Mouse (Mus musculus): ENCODE results near the gene Tas1r1. TPM values are rescaled to one million over a fixed set of nuclear protein-coding genes. Genes with fewer than 3 reads are reported as not detected.
A peak's percentile ranks its signal among the peaks of the same experiment; 100 is the strongest.

Tas1r1 gene
- polyA plus RNA-seq, 1 experiment from 2014 or later, result 0.67 TPM

- 66% methylated on average over 17 of the region's 17 CpGs for WGBS
- Histone ChIP-seq H3K36me3 (ENCODE audit: control insufficient read depth, insufficient read depth, low read length) (no peaks in the 10 kb centered on the region; the same call in 1 of the 2 replicates), H3K27ac (ENCODE audit: low read depth, low read length) (no peak overlapping the region), H3K4me1 (replicated peaks; ENCODE audit: control insufficient read depth, insufficient read depth, low read length) (peaks cover 2% of the 10 kb centered on the region; the same call in 1 of the 2 replicates), H3K9ac (ENCODE audit: low read length) (no peak overlapping the region), H3K4me3 (ENCODE audit: low read depth, low read length) (no peak overlapping the region), H3K9me3 (ENCODE audit: control insufficient read depth, low read length) (no peaks in the 10 kb centered on the region), H3K4me2 (ENCODE audit: low read depth, low read length, severe bottlenecking) (no peak overlapping the region), H3K27me3 (ENCODE audit: control insufficient read depth, insufficient read depth, low read length) (no peaks in the 10 kb centered on the region)
- ATAC-seq (replicated peaks; ENCODE audit: low FRiP score) (no peak), DNase-seq (ENCODE audit: low spot score) (no peak)
Observed at GRCm38 (mm10) chr4:151983043-151983442, 55.3 kb downstream of the Tas1r1 start.

- no peaks in the 10 kb centered on the region; the same call in 1 of the 2 replicates for H3K36me3 ChIP-seq (ENCODE audit: control insufficient read depth, insufficient read depth, low read length)
- H3K4me1 ChIP-seq (replicated peaks; ENCODE audit: control insufficient read depth, insufficient read depth, low read length), result no peaks in the 10 kb centered on the region
- H3K4me2 ChIP-seq (ENCODE audit: low read depth, low read length, severe bottlenecking), result no peak overlapping the region
- no peak overlapping the region for H3K4me3 ChIP-seq (ENCODE audit: low read depth, low read length)
- WGBS, result 15% methylated on average over 5 of the region's 5 CpGs
- DNase-seq (ENCODE audit: low spot score) (peak; percentile 89), ATAC-seq (replicated peaks; ENCODE audit: low FRiP score) (peak; percentile 61)
- H3K27ac ChIP-seq (ENCODE audit: low read depth, low read length), result no peak overlapping the region
- no peaks in the 10 kb centered on the region for H3K9me3 ChIP-seq (ENCODE audit: control insufficient read depth, low read length)
- no peak overlapping the region for H3K9ac ChIP-seq (ENCODE audit: low read length)
- H3K27me3 ChIP-seq (ENCODE audit: control insufficient read depth, insufficient read depth, low read length), result no peaks in the 10 kb centered on the region
Observed at GRCm38 (mm10) chr4:151981363-151981762, 57.0 kb downstream of the Tas1r1 start.

GRCm38 (mm10) chr4:151980699-151981098 lies 57.7 kb downstream of the Tas1r1 start:
- ATAC-seq (replicated peaks; ENCODE audit: low FRiP score) (no peak), DNase-seq (ENCODE audit: low spot score) (no peak)
- Histone ChIP-seq H3K9ac (ENCODE audit: low read length) (no peak overlapping the region), H3K9me3 (ENCODE audit: control insufficient read depth, low read length) (no peaks in the 10 kb centered on the region), H3K4me1 (replicated peaks; ENCODE audit: control insufficient read depth, insufficient read depth, low read length) (no peaks in the 10 kb centered on the region), H3K4me3 (ENCODE audit: low read depth, low read length) (no peak overlapping the region), H3K27me3 (ENCODE audit: control insufficient read depth, insufficient read depth, low read length) (no peaks in the 10 kb centered on the region), H3K4me2 (ENCODE audit: low read depth, low read length, severe bottlenecking) (no peak overlapping the region), H3K27ac (ENCODE audit: low read depth, low read length) (no peak overlapping the region), H3K36me3 (ENCODE audit: control insufficient read depth, insufficient read depth, low read length) (no peaks in the 10 kb centered on the region; the same call in 1 of the 2 replicates)
- WGBS, result 84% methylated on average over 8 of the region's 8 CpGs

Other genes starting within 250 kb of the Tas1r1 start
- 140 and 142 TPM in 2 replicates for gene Camta1, start 176.7 kb downstream of the Tas1r1 start, polyA plus RNA-seq (2014; fragmentation: Nextera tagmentation; extraction: Ambion mirVana)
- gene Dnajc11, start 104.9 kb downstream of the Tas1r1 start, polyA plus RNA-seq (2014; fragmentation: Nextera tagmentation; extraction: Ambion mirVana), result 94.4 and 96.9 TPM in 2 replicates
- 25.1 and 28.9 TPM in 2 replicates for gene Thap3, start 49.6 kb downstream of the Tas1r1 start, polyA plus RNA-seq (2014; fragmentation: Nextera tagmentation; extraction: Ambion mirVana)
- gene Phf13, start 42.3 kb downstream of the Tas1r1 start, polyA plus RNA-seq (2014; fragmentation: Nextera tagmentation; extraction: Ambion mirVana), result 27.0 and 28.6 TPM in 2 replicates
- 3.9 and 5.3 TPM in 2 replicates for gene Klhl21, start 29.8 kb downstream of the Tas1r1 start, polyA plus RNA-seq (2014; fragmentation: Nextera tagmentation; extraction: Ambion mirVana)
- gene Zbtb48, start 10.9 kb downstream of the Tas1r1 start, polyA plus RNA-seq (2014; fragmentation: Nextera tagmentation; extraction: Ambion mirVana), result 20.7 and 26.7 TPM in 2 replicates
- 41.0 and 41.9 TPM in 2 replicates for gene Nol9, start 753 bp upstream of the Tas1r1 start, polyA plus RNA-seq (2014; fragmentation: Nextera tagmentation; extraction: Ambion mirVana)
- gene Plekhg5, start 33.9 kb upstream of the Tas1r1 start, polyA plus RNA-seq (2014; fragmentation: Nextera tagmentation; extraction: Ambion mirVana), result 8.0 and 8.2 TPM in 2 replicates
- gene Tnfrsf25, start 77.4 kb upstream of the Tas1r1 start, polyA plus RNA-seq (2014; fragmentation: Nextera tagmentation; extraction: Ambion mirVana), result 0.49 TPM in 1 of 2 replicates, not detected in the other
- gene Espn, start 113.8 kb upstream of the Tas1r1 start, polyA plus RNA-seq (2014; fragmentation: Nextera tagmentation; extraction: Ambion mirVana), result 0.90 and 1.2 TPM in 2 replicates
- gene Hes2, start 120.3 kb upstream of the Tas1r1 start, polyA plus RNA-seq (2014; fragmentation: Nextera tagmentation; extraction: Ambion mirVana), result not detected in 2 replicates
- gene Acot7, start 139.6 kb upstream of the Tas1r1 start, polyA plus RNA-seq (2014; fragmentation: Nextera tagmentation; extraction: Ambion mirVana), result 75.1 and 77.8 TPM in 2 replicates
- gene Gpr153, start 235.7 kb upstream of the Tas1r1 start, polyA plus RNA-seq (2014; fragmentation: Nextera tagmentation; extraction: Ambion mirVana), result 6.1 and 6.6 TPM in 2 replicates

All from forebrain, embryonic 11.5 days (tissue).